Mouse (Mus musculus) testis, adult 2 months (tissue): ENCODE results near the gene Sult1c2. TPM values are rescaled to one million over a fixed set of nuclear protein-coding genes. Genes with fewer than 3 reads are reported as not detected.
"Not testable (repeated sequence)": the region's sequence is repeated elsewhere in the genome, so short reads cannot be mapped to it uniquely, and the experiment has no call there.

Experiments used
- H3K27ac ChIP-seq: fragments of 200-500 bp; 2 replicates; pipeline ENCODE4 v1.5.1; 2012; ENCODE audit warnings: low read depth, low read length; ENCODE audit not compliant: control insufficient read depth, insufficient read depth
- H3K27me3 ChIP-seq: fragments of 200-500 bp; 2 replicates; pipeline ENCODE4 v1.6.1; 2012; ENCODE audit warnings: mild to moderate bottlenecking, low read length, moderate library complexity; ENCODE audit not compliant: control insufficient read depth, insufficient read depth
- H3K36me3 ChIP-seq: fragments of 200-500 bp; 2 replicates; pipeline ENCODE4 v1.6.1; 2012; ENCODE audit warnings: mild to moderate bottlenecking, low read length; ENCODE audit not compliant: control insufficient read depth, insufficient read depth
- H3K4me1 ChIP-seq: fragments of 200-500 bp; 2 replicates; pipeline ENCODE4 v1.6.1; 2012; ENCODE audit warnings: low read length; ENCODE audit not compliant: control insufficient read depth, insufficient read depth
- H3K4me3 ChIP-seq: fragments of 200-500 bp; 2 replicates; pipeline ENCODE4 v1.5.1; 2012; ENCODE audit warnings: low read depth, mild to moderate bottlenecking, low read length, moderate library complexity, mixed read lengths; ENCODE audit not compliant: control insufficient read depth
- CTCF ChIP-seq: fragments of 200-500 bp; IDR thresholded peaks from 2 replicates; pipeline ENCODE4 v1.5.1; 2012; ENCODE audit warnings: low read depth, mild to moderate bottlenecking, inconsistent platforms, low read length, moderate library complexity; ENCODE audit not compliant: control insufficient read depth, insufficient read depth, insufficient replicate concordance
- POLR2A ChIP-seq: fragments of 200-500 bp; IDR thresholded peaks from 2 replicates; pipeline ENCODE4 v1.6.1; 2012; ENCODE audit warnings: low read depth, mild to moderate bottlenecking, inconsistent platforms, low read length, moderate library complexity; ENCODE audit not compliant: control insufficient read depth
- polyA plus RNA-seq: library from polyadenylated mRNA; depleted of rRNA; stranded (reverse); fragments of >200 nt; gene quantifications from 2 replicates; pipeline ENCODE4 v1.2.3, GENCODE M21; 2012; rRNA removed

The Sult1c2 gene
- 0.28 TPM in 1 of 2 replicates, not detected in the other for polyA plus RNA-seq

GRCm38 (mm10) chr17:53846206-53846605, at the start of gene Sult1c2:
Sult1c2 (minus strand) TSS chr17:53846339.
- Histone ChIP-seq H3K27ac (no peak within 1 kb of the TSS), H3K4me1 (no peaks in the 10 kb centered on the region), H3K36me3 (no peaks in the 10 kb centered on the region), H3K27me3 (no peaks in the 10 kb centered on the region), H3K4me3 (no peak within 1 kb of the TSS)
- TF ChIP-seq POLR2A (no peak), CTCF (no peak)

DNA sequence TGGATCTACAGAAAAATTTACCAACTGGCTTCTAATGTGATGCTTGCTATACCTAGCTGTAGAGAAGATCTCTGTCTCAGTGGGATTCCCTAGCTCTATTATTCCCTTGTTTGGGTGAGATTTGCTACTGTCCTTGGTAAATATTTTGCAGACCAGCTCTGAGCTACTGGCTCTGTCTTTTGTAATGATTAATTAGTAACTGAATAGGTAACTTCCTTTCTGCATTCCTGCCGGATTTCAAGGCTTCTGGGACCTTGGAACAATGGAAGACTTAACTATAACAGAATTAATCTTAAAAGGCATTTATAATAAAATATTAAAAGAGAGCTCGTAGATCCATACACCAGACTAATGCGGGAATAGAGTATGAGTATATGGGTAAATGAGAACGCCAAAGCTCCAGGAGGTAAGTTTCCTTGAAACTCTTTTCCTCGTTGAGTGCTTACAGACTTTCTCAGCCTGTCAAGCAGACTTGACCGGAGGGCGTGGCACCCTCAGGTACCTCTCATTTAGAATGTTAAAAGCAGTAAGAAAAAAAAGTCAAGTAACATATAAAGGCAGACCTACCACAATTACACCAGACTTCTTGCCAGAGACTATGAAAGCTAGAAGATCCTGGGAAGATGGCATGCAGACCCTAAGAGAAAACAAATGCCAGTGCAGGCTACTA, 33.0 kb upstream of the Sult1c2 start:
- H3K4me3 ChIP-seq, H3K4me1 ChIP-seq, H3K36me3 ChIP-seq, H3K27me3 ChIP-seq, H3K27ac ChIP-seq: not testable (repeated sequence)

DNA sequence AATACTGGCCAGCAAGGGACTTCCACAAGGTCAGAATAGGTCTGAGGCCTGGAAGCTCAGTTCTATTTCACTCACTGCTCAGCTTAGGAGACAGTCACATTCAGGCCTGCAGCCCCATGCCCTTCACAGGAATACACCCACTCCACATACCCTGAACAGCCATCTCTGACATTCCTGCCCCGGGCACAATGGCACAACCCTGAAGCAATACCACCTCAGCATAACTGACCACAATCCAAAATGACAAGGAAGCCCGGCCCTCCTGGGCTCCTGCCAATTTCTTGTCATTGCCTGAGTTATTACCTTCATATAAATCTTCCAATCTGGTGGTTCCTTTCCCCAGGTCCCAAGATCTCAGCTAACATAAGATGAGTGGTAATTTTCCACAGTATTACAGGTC, 28.3 kb upstream of the Sult1c2 start:
- H3K36me3 ChIP-seq, result no peaks in the 10 kb centered on the region
- TF ChIP-seq CTCF (no peak), POLR2A (no peak)
- no peak overlapping the region for H3K4me3 ChIP-seq
- no peak overlapping the region for H3K27ac ChIP-seq
- H3K4me1 ChIP-seq, result no peaks in the 10 kb centered on the region
- H3K27me3 ChIP-seq, result no peaks in the 10 kb centered on the region

DNA sequence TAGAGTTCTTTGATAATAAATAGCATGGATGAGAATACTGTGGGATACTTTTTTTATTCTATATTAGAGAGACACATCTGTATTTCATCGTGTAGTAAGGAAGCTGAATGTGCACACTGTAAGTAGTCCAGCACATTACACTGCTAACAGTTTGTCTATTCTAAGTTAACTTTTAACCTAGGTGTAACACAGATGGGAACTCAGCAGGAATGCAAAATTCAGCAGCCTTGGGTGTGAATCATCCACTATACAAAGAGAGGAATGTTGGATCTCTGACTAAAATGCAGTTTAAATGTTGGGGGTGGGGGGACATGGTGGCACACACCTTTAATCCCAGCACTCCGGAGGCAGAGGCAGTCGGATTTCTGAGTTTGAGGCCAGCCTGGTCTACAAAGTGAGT, 26.1 kb upstream of the Sult1c2 start:
- Histone ChIP-seq H3K27me3 (no peaks in the 10 kb centered on the region), H3K4me3 (no peak overlapping the region), H3K27ac (no peak overlapping the region), H3K36me3 (no peaks in the 10 kb centered on the region), H3K4me1 (no peaks in the 10 kb centered on the region)
- TF ChIP-seq POLR2A (no peak), CTCF (no peak)

- TF ChIP-seq POLR2A (no peak), CTCF (no peak)
- no peaks in the 10 kb centered on the region for H3K4me1 ChIP-seq
Observed at GRCm38 (mm10) chr17:53869931-53870330, 23.8 kb upstream of the Sult1c2 start.

DNA sequence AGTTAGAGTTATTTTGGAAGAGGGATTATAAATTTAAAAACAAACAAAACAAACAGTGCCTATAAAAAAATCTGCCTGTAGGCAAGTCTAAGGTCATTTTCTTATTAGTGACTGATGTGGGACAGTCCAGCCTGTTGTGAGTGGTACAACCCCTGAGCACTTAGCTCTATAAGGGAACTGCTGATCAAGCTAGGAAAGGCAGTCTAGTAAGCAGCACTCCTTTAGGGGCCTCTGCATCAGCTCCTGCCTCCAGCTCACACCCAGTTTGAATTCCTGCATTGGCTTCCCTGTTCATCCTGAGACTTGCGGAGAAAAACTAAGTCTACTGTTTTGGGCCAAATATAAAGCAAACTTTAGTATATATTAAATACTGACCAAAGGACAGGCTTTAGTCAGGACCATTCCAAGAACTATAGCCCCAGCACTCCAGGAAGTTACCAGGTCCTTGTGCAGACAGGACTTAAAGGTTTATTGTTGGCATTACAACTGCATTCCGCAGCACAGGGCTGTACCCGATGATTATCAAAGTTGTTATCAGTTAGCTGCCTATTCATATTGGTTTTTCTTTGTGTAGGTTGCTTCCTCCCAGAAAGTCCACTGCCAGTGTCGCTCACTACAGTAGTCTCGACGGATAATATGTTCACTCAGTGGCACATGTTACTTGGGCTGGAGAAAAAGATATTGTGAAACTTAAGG, 19.3 kb upstream of the Sult1c2 start:
- Histone ChIP-seq H3K4me3 (no peak overlapping the region), H3K27me3 (no peaks in the 10 kb centered on the region), H3K4me1 (no peaks in the 10 kb centered on the region), H3K36me3 (no peaks in the 10 kb centered on the region), H3K27ac (no peak overlapping the region)
- no peak for TF ChIP-seq CTCF
- no peak for TF ChIP-seq POLR2A

More at GRCm38 (mm10) chr17:53869931-53870330, 23.8 kb upstream of the Sult1c2 start:
- no peak overlapping the region for H3K4me3 ChIP-seq
- H3K27ac ChIP-seq, result no peak overlapping the region
- H3K27me3 ChIP-seq, result no peaks in the 10 kb centered on the region
- no peaks in the 10 kb centered on the region for H3K36me3 ChIP-seq

GRCm38 (mm10) chr17:53860548-53860947, 14.4 kb upstream of the Sult1c2 start:
- no peaks in the 10 kb centered on the region for H3K27me3 ChIP-seq
- TF ChIP-seq CTCF (no peak), POLR2A (no peak)
- no peak overlapping the region for H3K27ac ChIP-seq
- H3K4me3 ChIP-seq, result no peak overlapping the region
- H3K36me3 ChIP-seq, result no peaks in the 10 kb centered on the region
- no peaks in the 10 kb centered on the region for H3K4me1 ChIP-seq
